Mouse (Mus musculus): ENCODE data around the gene Ovca2. TPM values are rescaled to one million over a fixed set of nuclear protein-coding genes. Genes with fewer than 3 reads are reported as not detected.

Gene Ovca2
- polyA plus RNA-seq (2014; fragmentation: Illumina TruSeq; extraction: RNeasy Lipid Tissue Mini Kit (QIAGEN cat#74804); ENCODE audit: low read depth, low replicate concordance) = 10.8 TPM

GRCm38 (mm10) chr11:75178672-75179208 lies at the start of gene Ovca2:
Ovca2 (minus strand) TSS chr11:75178835.

GRCm38 (mm10) chr11:75193256-75194071 lies 14.8 kb upstream of the Ovca2 start, which contains the start of gene Rtn4rl1:
Rtn4rl1 (plus strand) TSS chr11:75193783.

GRCm38 (mm10) chr11:75190905-75191441 lies 12.3 kb upstream of the Ovca2 start, which contains the start of gene Dph1:
Dph1 (minus strand) TSS chr11:75191241.

GRCm38 (mm10) chr11:75169405-75170080 lies 9.1 kb downstream of the Ovca2 start, which contains the start of gene Hic1:
Hic1 (minus strand) TSS chr11:75169519.

Other genes starting within 250 kb of the Ovca2 start
- 11.8 TPM for gene Hic1, start 9.3 kb downstream of the Ovca2 start, polyA plus RNA-seq (2014; fragmentation: Illumina TruSeq; extraction: RNeasy Lipid Tissue Mini Kit (QIAGEN cat#74804); ENCODE audit: low read depth, low replicate concordance)
- 12.1 TPM for gene Dph1, start 12.4 kb upstream of the Ovca2 start, polyA plus RNA-seq (2014; fragmentation: Illumina TruSeq; extraction: RNeasy Lipid Tissue Mini Kit (QIAGEN cat#74804); ENCODE audit: low read depth, low replicate concordance)
- 5.8 TPM for gene Rtn4rl1, start 14.9 kb upstream of the Ovca2 start, polyA plus RNA-seq (2014; fragmentation: Illumina TruSeq; extraction: RNeasy Lipid Tissue Mini Kit (QIAGEN cat#74804); ENCODE audit: low read depth, low replicate concordance)
- gene Rpa1, start 169.5 kb upstream of the Ovca2 start, polyA plus RNA-seq (2014; fragmentation: Illumina TruSeq; extraction: RNeasy Lipid Tissue Mini Kit (QIAGEN cat#74804); ENCODE audit: low read depth, low replicate concordance) = 52.9 TPM
- gene Smyd4, start 169.6 kb upstream of the Ovca2 start, polyA plus RNA-seq (2014; fragmentation: Illumina TruSeq; extraction: RNeasy Lipid Tissue Mini Kit (QIAGEN cat#74804); ENCODE audit: low read depth, low replicate concordance) = 5.5 TPM
- 70.7 TPM for gene Serpinf1, start 243.9 kb upstream of the Ovca2 start, polyA plus RNA-seq (2014; fragmentation: Illumina TruSeq; extraction: RNeasy Lipid Tissue Mini Kit (QIAGEN cat#74804); ENCODE audit: low read depth, low replicate concordance)